Mouse (Mus musculus) T-helper 1 cell (primary cell): Measurements from ENCODE around the gene Acox2.
"Not testable (repeated sequence)": the region's sequence is repeated elsewhere in the genome, so short reads cannot be mapped to it uniquely, and the experiment has no call there.

Experiments
- in situ Hi-C: fragments of 300-600 bp; cut with MboI, MseI; formaldehyde crosslinking; loops from one replicate; pipeline ENCODE4 v1.15.1; 2025; ENCODE audit warnings: high pct_unique_total_duplicates

The Acox2 gene

GRCm38 (mm10) chr14:8259166-8259565, at the start of gene Acox2:
Gene Acox2 (minus strand): TSS chr14:8259353.
- in situ Hi-C loops, result no loop called here

GRCm38 (mm10) chr14:8308650-8309049, 49.5 kb upstream of the Acox2 start:
- in situ Hi-C loops, result no loop called here

GRCm38 (mm10) chr14:8306884-8307283, 47.7 kb upstream of the Acox2 start:
- in situ Hi-C loops, result no loop called here

GRCm38 (mm10) chr14:8305014-8305413, 45.9 kb upstream of the Acox2 start:
- in situ Hi-C loops, result no loop called here

GRCm38 (mm10) chr14:8304082-8304481, 44.9 kb upstream of the Acox2 start:
- in situ Hi-C loops, result no loop called here

GRCm38 (mm10) chr14:8302687-8303086, 43.5 kb upstream of the Acox2 start:
- in situ Hi-C loops, result no loop called here

- in situ Hi-C loops, result no loop called here
These were observed 41.1 kb upstream of the Acox2 start for GRCm38 (mm10) chr14:8300281-8300680.

GRCm38 (mm10) chr14:8297889-8298293, 38.7 kb upstream of the Acox2 start:
- in situ Hi-C loops, result no loop called here

- in situ Hi-C loops, result no loop called here
These were observed 35.1 kb upstream of the Acox2 start for GRCm38 (mm10) chr14:8294257-8294656.

- in situ Hi-C loops, result not testable (repeated sequence)
These were observed 27.4 kb upstream of the Acox2 start for GRCm38 (mm10) chr14:8286595-8286994.

- in situ Hi-C loops, result no loop called here
These were observed 24.6 kb upstream of the Acox2 start for GRCm38 (mm10) chr14:8283784-8284183.

- in situ Hi-C loops, result not testable (repeated sequence)
These were observed 12.1 kb upstream of the Acox2 start for GRCm38 (mm10) chr14:8271281-8271680.

- in situ Hi-C loops, result no loop called here
These were observed 5.2 kb upstream of the Acox2 start for GRCm38 (mm10) chr14:8264378-8264777.

- in situ Hi-C loops, result no loop called here
These were observed 3.1 kb upstream of the Acox2 start for GRCm38 (mm10) chr14:8262242-8262641.

- in situ Hi-C loops, result no loop called here
These were observed 1.1 kb upstream of the Acox2 start for GRCm38 (mm10) chr14:8260214-8260613.

- in situ Hi-C loops, result no loop called here
These were observed 401 bp downstream of the Acox2 start for GRCm38 (mm10) chr14:8258752-8259151.

- in situ Hi-C loops, result no loop called here
These were observed 872 bp downstream of the Acox2 start for GRCm38 (mm10) chr14:8258335-8258627.

GRCm38 (mm10) chr14:8257521-8258334, 1.4 kb downstream of the Acox2 start:
- in situ Hi-C loops, result no loop called here

GRCm38 (mm10) chr14:8256881-8257280, 2.3 kb downstream of the Acox2 start:
- in situ Hi-C loops, result no loop called here

- in situ Hi-C loops, result no loop called here
These were observed 3.1 kb downstream of the Acox2 start for GRCm38 (mm10) chr14:8256072-8256471.

- in situ Hi-C loops, result no loop called here
These were observed 4.0 kb downstream of the Acox2 start for GRCm38 (mm10) chr14:8255076-8255729.

GRCm38 (mm10) chr14:8251330-8251885, 7.7 kb downstream of the Acox2 start:
- in situ Hi-C loops, result no loop called here
